Mouse (Mus musculus) myocyte (in vitro differentiated cells): ENCODE results near the gene Sumo3. TPM values are rescaled to one million over a fixed set of nuclear protein-coding genes. Genes with fewer than 3 reads are reported as not detected.

ENCODE experiments used
- H3K27me3 ChIP-seq: one replicate; pipeline ENCODE4 v1.6.1; 2011; ENCODE audit not compliant: control insufficient read depth, insufficient read depth, insufficient read length
- H3K36me3 ChIP-seq: one replicate; pipeline ENCODE4 v1.6.1; 2011; ENCODE audit not compliant: control insufficient read depth, insufficient read depth
- H3K4me2 ChIP-seq: one replicate; pipeline ENCODE4 v1.6.1; 2011; ENCODE audit warnings: low read depth, control low read depth
- H3K4me3 ChIP-seq: one replicate; pipeline ENCODE4 v1.5.1; 2011; ENCODE audit warnings: mild to moderate bottlenecking, control low read depth, moderate library complexity
- H3K79me2 ChIP-seq: one replicate; pipeline ENCODE4 v1.6.1; 2011; ENCODE audit not compliant: control insufficient read depth, insufficient read depth
- H3ac ChIP-seq: one replicate; pipeline ENCODE4 v1.6.1; 2011; ENCODE audit not compliant: control insufficient read depth, insufficient read length
- CEBPB ChIP-seq: IDR thresholded peaks from 2 replicates; pipeline ENCODE4 v1.6.1; 2011; ENCODE audit warnings: mild to moderate bottlenecking, moderate library complexity; ENCODE audit not compliant: poor library complexity, insufficient read depth, severe bottlenecking
- E2F4 ChIP-seq: IDR thresholded peaks from one replicate; pipeline ENCODE4 v1.6.1; 2011; ENCODE audit warnings: mild to moderate bottlenecking, control low read depth, moderate library complexity; ENCODE audit not compliant: insufficient read depth
- MAX ChIP-seq: IDR thresholded peaks from one replicate; pipeline ENCODE4 v1.6.1; 2011; ENCODE audit warnings: low read depth, mild to moderate bottlenecking, control low read depth
- MYOD1 ChIP-seq, 3 experiments: IDR thresholded peaks; one replicate each; pipeline ENCODE4 v1.6.1; 2011; ENCODE audit warnings: control low read depth in 2 of 3, low read depth in 2 of 3, mild to moderate bottlenecking in 2 of 3, moderate library complexity in 1 of 3; ENCODE audit not compliant: insufficient read length in 2 of 3, control insufficient read depth in 1 of 3
- MYOG ChIP-seq, 3 experiments: IDR thresholded peaks; one replicate each; pipeline ENCODE4 v1.6.1; 2011; ENCODE audit warnings: control low read depth in 2 of 3, low read depth in 2 of 3, mild to moderate bottlenecking in 2 of 3; ENCODE audit not compliant: insufficient read length in 2 of 3, control insufficient read depth in 1 of 3, insufficient read depth in 1 of 3
- POLR2A ChIP-seq: IDR thresholded peaks from one replicate; pipeline ENCODE4 v1.6.1; 2011; ENCODE audit warnings: low read depth, mild to moderate bottlenecking, control low read depth, moderate library complexity; ENCODE audit not compliant: insufficient read length
- POLR2AphosphoS2 ChIP-seq: IDR thresholded peaks from one replicate; pipeline ENCODE4 v1.6.1; 2011; ENCODE audit warnings: low read depth, control low read depth; ENCODE audit not compliant: insufficient read length
- REST ChIP-seq: IDR thresholded peaks from one replicate; pipeline ENCODE4 v1.6.1; 2011; ENCODE audit warnings: mild to moderate bottlenecking, control low read depth, moderate library complexity; ENCODE audit not compliant: insufficient read depth, insufficient read length
- SRF ChIP-seq: IDR thresholded peaks from one replicate; pipeline ENCODE4 v1.6.1; 2011; ENCODE audit warnings: low read depth; ENCODE audit not compliant: control insufficient read depth, insufficient read length
- TCF12 ChIP-seq: IDR thresholded peaks from one replicate; pipeline ENCODE4 v1.6.1; 2011; ENCODE audit warnings: mild to moderate bottlenecking, control low read depth; ENCODE audit not compliant: poor library complexity, insufficient read depth, severe bottlenecking
- TCF3 ChIP-seq: IDR thresholded peaks from one replicate; pipeline ENCODE4 v1.6.1; 2011; ENCODE audit warnings: low read depth, control low read depth; ENCODE audit not compliant: insufficient read length
- USF1 ChIP-seq: IDR thresholded peaks from one replicate; pipeline ENCODE4 v1.6.1; 2011; ENCODE audit warnings: low read depth, mild to moderate bottlenecking, control low read depth, moderate library complexity
- polyA plus RNA-seq: library from polyadenylated mRNA; unstranded; fragments of >200 nt; fragmentation: generic; extraction: Trizol; gene quantifications from one replicate; pipeline ENCODE4 v1.2.1, GENCODE M21; 2012; ENCODE audit warnings: missing spikeins

Sumo3 gene
- polyA plus RNA-seq, 1 experiment = 127 TPM

DNA sequence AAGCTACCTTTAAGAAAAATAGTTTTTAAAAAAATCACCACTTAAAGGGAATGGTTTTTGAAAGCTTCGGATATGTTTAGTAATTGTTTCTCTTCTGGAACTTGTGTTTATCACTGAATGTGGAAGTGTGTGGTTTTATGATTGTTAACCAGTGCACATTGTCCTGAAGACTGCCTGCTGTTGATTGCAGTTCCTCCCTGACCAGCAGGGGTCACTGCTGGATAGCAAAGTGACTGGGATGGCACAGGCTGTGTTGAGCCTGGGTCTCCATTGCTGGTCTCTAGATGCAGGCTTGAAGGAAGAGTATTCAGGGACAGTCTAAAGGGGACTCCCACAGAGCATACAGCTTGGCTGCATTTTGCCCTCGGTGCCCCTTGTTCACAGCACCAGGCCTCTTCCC, 21.6 kb downstream of the Sumo3 start:
- H3K79me2 ChIP-seq = peaks cover 91% of the 10 kb centered on the region
- no peaks in the 10 kb centered on the region for H3K36me3 ChIP-seq
- H3ac ChIP-seq = no peak overlapping the region
- H3K27me3 ChIP-seq = no peaks in the 10 kb centered on the region
- no peak overlapping the region for H3K4me3 ChIP-seq
- no peak overlapping the region for H3K4me2 ChIP-seq
- no peak for TF ChIP-seq TCF3
- TF ChIP-seq POLR2A = no peak
- TF ChIP-seq TCF12 = no peak
- no peak for TF ChIP-seq REST
- no peak for TF ChIP-seq USF1
- peak; percentile 38 for TF ChIP-seq POLR2AphosphoS2
- no peak for TF ChIP-seq MYOG (IDR thresholded peaks at IDR 0.05; ENCODE audit: control insufficient read depth in 1 of 3, insufficient read depth in 1 of 3, insufficient read length in 2 of 3, low read depth in 2 of 3)

- H3K4me3 ChIP-seq = no peak overlapping the region
- H3K36me3 ChIP-seq = peaks cover 10% of the 10 kb centered on the region
- peaks cover 95% of the 10 kb centered on the region for H3K79me2 ChIP-seq
- TF ChIP-seq TCF12 (no peak), SRF (no peak), REST (no peak), MYOG (IDR thresholded peaks at IDR 0.05; ENCODE audit: control insufficient read depth in 1 of 3, insufficient read depth in 1 of 3, insufficient read length in 2 of 3, low read depth in 2 of 3) (no peak), MYOD1 (IDR thresholded peaks at IDR 0.05; ENCODE audit: control insufficient read depth in 1 of 3, insufficient read length in 2 of 3, low read depth in 2 of 3) (no peak), POLR2AphosphoS2 (no peak), USF1 (no peak), TCF3 (no peak), POLR2A (no peak), E2F4 (no peak), MAX (no peak), CEBPB (no peak)
- no peaks in the 10 kb centered on the region for H3K27me3 ChIP-seq
- no peak overlapping the region for H3K4me2 ChIP-seq
- H3ac ChIP-seq = no peak overlapping the region
Observed at GRCm38 (mm10) chr10:77629163-77629562, 23.3 kb downstream of the Sumo3 start.

DNA sequence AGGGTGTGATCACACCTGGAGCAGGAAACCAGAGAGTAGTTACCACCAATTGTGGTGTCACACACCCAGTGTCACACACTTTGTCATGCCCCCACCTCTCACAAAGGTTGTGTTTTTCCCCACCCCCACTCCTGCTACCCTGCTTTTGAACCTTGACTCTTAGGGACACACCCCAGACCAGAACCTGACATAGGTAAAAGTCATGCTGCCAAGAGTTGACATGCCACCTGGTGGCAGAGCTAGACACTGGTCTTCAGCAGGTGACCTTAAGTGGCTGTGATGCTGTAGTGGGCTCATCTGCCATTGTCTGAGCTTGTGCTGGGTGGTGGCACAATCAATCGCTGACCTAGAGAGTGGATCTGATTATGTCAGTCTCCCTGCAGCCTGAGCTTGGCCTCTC, 24.1 kb downstream of the Sumo3 start:
- no peak overlapping the region for H3K4me2 ChIP-seq
- H3K36me3 ChIP-seq = peaks cover 10% of the 10 kb centered on the region
- H3K27me3 ChIP-seq = no peaks in the 10 kb centered on the region
- no peak overlapping the region for H3ac ChIP-seq
- TF ChIP-seq REST = no peak
- no peak for TF ChIP-seq USF1
- TF ChIP-seq E2F4 = no peak
- TF ChIP-seq TCF3 = no peak
- TF ChIP-seq SRF = no peak
- no peak for TF ChIP-seq CEBPB
- H3K79me2 ChIP-seq = peaks cover 88% of the 10 kb centered on the region
- H3K4me3 ChIP-seq = no peak overlapping the region

DNA sequence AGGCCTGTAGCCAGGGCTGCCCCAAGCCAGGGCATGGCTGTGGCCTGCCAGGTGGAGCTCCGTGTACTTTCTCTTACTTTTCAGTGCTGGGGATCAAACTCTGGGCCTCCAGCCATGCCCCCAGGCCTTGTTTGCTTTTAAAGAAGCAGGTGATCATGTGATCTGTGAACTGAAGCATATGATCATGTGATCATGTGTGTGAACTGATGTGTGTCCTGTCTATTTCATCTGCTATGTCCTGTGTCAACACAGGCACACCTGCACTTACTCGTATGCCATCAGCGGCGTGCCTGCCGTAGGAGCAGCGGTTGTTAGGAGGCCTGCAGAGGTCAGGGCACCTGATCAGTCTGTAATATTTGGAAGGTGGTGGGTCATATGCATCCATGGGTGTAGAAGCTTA, 28.1 kb downstream of the Sumo3 start:
- TF ChIP-seq E2F4 (no peak), MAX (no peak), POLR2AphosphoS2 (no peak), CEBPB (no peak), USF1 (no peak), MYOD1 (IDR thresholded peaks at IDR 0.05; ENCODE audit: control insufficient read depth in 1 of 3, insufficient read length in 2 of 3, low read depth in 2 of 3) (no peak), POLR2A (no peak), MYOG (IDR thresholded peaks at IDR 0.05; ENCODE audit: control insufficient read depth in 1 of 3, insufficient read depth in 1 of 3, insufficient read length in 2 of 3, low read depth in 2 of 3) (no peak), REST (no peak), TCF12 (no peak), SRF (no peak), TCF3 (no peak)
- Histone ChIP-seq H3K79me2 (peaks cover 81% of the 10 kb centered on the region), H3ac (no peak overlapping the region), H3K4me2 (no peak overlapping the region), H3K4me3 (no peak overlapping the region), H3K36me3 (peaks cover 41% of the 10 kb centered on the region), H3K27me3 (no peaks in the 10 kb centered on the region)

GRCm38 (mm10) chr10:77634452-77635231, 28.7 kb downstream of the Sumo3 start:
- H3K4me2 ChIP-seq = no peak overlapping the region
- H3K79me2 ChIP-seq = peaks cover 81% of the 10 kb centered on the region
- H3K36me3 ChIP-seq = peaks cover 41% of the 10 kb centered on the region
- TF ChIP-seq MYOD1 (IDR thresholded peaks at IDR 0.05; ENCODE audit: control insufficient read depth in 1 of 3, insufficient read length in 2 of 3, low read depth in 2 of 3) = no peak
- TF ChIP-seq MAX = no peak
- TF ChIP-seq MYOG (IDR thresholded peaks at IDR 0.05; ENCODE audit: control insufficient read depth in 1 of 3, insufficient read depth in 1 of 3, insufficient read length in 2 of 3, low read depth in 2 of 3) = no peak
- no peak for TF ChIP-seq TCF12
- no peak for TF ChIP-seq POLR2AphosphoS2
- TF ChIP-seq REST = no peak
- no peak overlapping the region for H3ac ChIP-seq
- H3K4me3 ChIP-seq = no peak overlapping the region
- H3K27me3 ChIP-seq = no peaks in the 10 kb centered on the region
